Mouse (Mus musculus): ENCODE data around the gene 4930404N11Rik. TPM values are rescaled to one million over a fixed set of nuclear protein-coding genes. Genes with fewer than 3 reads are reported as not detected.

4930404N11Rik gene
- polyA plus RNA-seq, 1 experiment from 2014 or later, result 0.44 TPM

Small RNA genes lying within 50 kb of the gene (microRNA-seq; reads per million reads assigned to microRNA genes)
- not detected for gene Mir6913

Other genes starting within 250 kb of the 4930404N11Rik start
- 10.4 and 10.6 TPM in 2 replicates for gene Zbtb7a, start 230.6 kb downstream of the 4930404N11Rik start, polyA plus RNA-seq (2015; fragmentation: Nextera tagmentation; extraction: Ambion mirVana)
- 54.2 and 57.0 TPM in 2 replicates for gene Pias4, start 197.9 kb downstream of the 4930404N11Rik start, polyA plus RNA-seq (2015; fragmentation: Nextera tagmentation; extraction: Ambion mirVana)
- gene Eef2, start 189.2 kb downstream of the 4930404N11Rik start, polyA plus RNA-seq (2015; fragmentation: Nextera tagmentation; extraction: Ambion mirVana), result 555 and 583 TPM in 2 replicates
- 43.5 and 47.7 TPM in 2 replicates for gene Dapk3, start 182.8 kb downstream of the 4930404N11Rik start, polyA plus RNA-seq (2015; fragmentation: Nextera tagmentation; extraction: Ambion mirVana)
- gene 4930442H23Rik, start 182.0 kb downstream of the 4930404N11Rik start, polyA plus RNA-seq (2015; fragmentation: Nextera tagmentation; extraction: Ambion mirVana), result not detected in 2 replicates
- gene Nmrk2, start 163.8 kb downstream of the 4930404N11Rik start, polyA plus RNA-seq (2015; fragmentation: Nextera tagmentation; extraction: Ambion mirVana), result not detected in 2 replicates
- 44.5 and 54.2 TPM in 2 replicates for gene Atcay, start 135.0 kb downstream of the 4930404N11Rik start, polyA plus RNA-seq (2015; fragmentation: Nextera tagmentation; extraction: Ambion mirVana)
- 9.7 and 10.9 TPM in 2 replicates for gene Zfr2, start 132.7 kb downstream of the 4930404N11Rik start, polyA plus RNA-seq (2015; fragmentation: Nextera tagmentation; extraction: Ambion mirVana)
- 5.6 and 7.4 TPM in 2 replicates for gene Matk, start 112.9 kb downstream of the 4930404N11Rik start, polyA plus RNA-seq (2015; fragmentation: Nextera tagmentation; extraction: Ambion mirVana)
- gene Mrpl54, start 98.9 kb downstream of the 4930404N11Rik start, polyA plus RNA-seq (2015; fragmentation: Nextera tagmentation; extraction: Ambion mirVana), result 134 and 135 TPM in 2 replicates
- gene Apba3, start 98.9 kb downstream of the 4930404N11Rik start, polyA plus RNA-seq (2015; fragmentation: Nextera tagmentation; extraction: Ambion mirVana), result 28.6 and 32.3 TPM in 2 replicates
- gene Tjp3, start 74.2 kb downstream of the 4930404N11Rik start, polyA plus RNA-seq (2015; fragmentation: Nextera tagmentation; extraction: Ambion mirVana), result 6.2 and 7.1 TPM in 2 replicates
- 73.1 and 87.2 TPM in 2 replicates for gene Pip5k1c, start 72.9 kb downstream of the 4930404N11Rik start, polyA plus RNA-seq (2015; fragmentation: Nextera tagmentation; extraction: Ambion mirVana)
- 39.9 and 42.0 TPM in 2 replicates for gene Cactin, start 44.7 kb downstream of the 4930404N11Rik start, polyA plus RNA-seq (2015; fragmentation: Nextera tagmentation; extraction: Ambion mirVana)
- gene Tbxa2r, start 37.1 kb downstream of the 4930404N11Rik start, polyA plus RNA-seq (2015; fragmentation: Nextera tagmentation; extraction: Ambion mirVana), result 2.6 and 3.8 TPM in 2 replicates
- gene Gipc3, start 22.6 kb downstream of the 4930404N11Rik start, polyA plus RNA-seq (2015; fragmentation: Nextera tagmentation; extraction: Ambion mirVana), result not detected in 2 replicates
- gene Hmg20b, start 15.3 kb downstream of the 4930404N11Rik start, polyA plus RNA-seq (2015; fragmentation: Nextera tagmentation; extraction: Ambion mirVana), result 60.6 and 61.1 TPM in 2 replicates
- gene Mfsd12, start 8.3 kb downstream of the 4930404N11Rik start, polyA plus RNA-seq (2015; fragmentation: Nextera tagmentation; extraction: Ambion mirVana), result 6.3 and 6.8 TPM in 2 replicates
- gene Fzr1, start 12.7 kb upstream of the 4930404N11Rik start, polyA plus RNA-seq (2015; fragmentation: Nextera tagmentation; extraction: Ambion mirVana), result 117 and 128 TPM in 2 replicates
- gene Dohh, start 18.6 kb upstream of the 4930404N11Rik start, polyA plus RNA-seq (2015; fragmentation: Nextera tagmentation; extraction: Ambion mirVana), result 76.7 and 87.3 TPM in 2 replicates
- 4.2 and 5.8 TPM in 2 replicates for gene Gm48551, start 18.6 kb upstream of the 4930404N11Rik start, polyA plus RNA-seq (2015; fragmentation: Nextera tagmentation; extraction: Ambion mirVana)
- gene Gm48552, start 23.2 kb upstream of the 4930404N11Rik start, polyA plus RNA-seq (2015; fragmentation: Nextera tagmentation; extraction: Ambion mirVana), result 2.1 and 2.3 TPM in 2 replicates
- 1.8 TPM in 2 replicates for gene Smim24, start 27.2 kb upstream of the 4930404N11Rik start, polyA plus RNA-seq (2015; fragmentation: Nextera tagmentation; extraction: Ambion mirVana)
- 18.5 and 25.2 TPM in 2 replicates for gene Nfic, start 89.8 kb upstream of the 4930404N11Rik start, polyA plus RNA-seq (2015; fragmentation: Nextera tagmentation; extraction: Ambion mirVana)
- gene Celf5, start 116.9 kb upstream of the 4930404N11Rik start, polyA plus RNA-seq (2015; fragmentation: Nextera tagmentation; extraction: Ambion mirVana), result 48.8 and 57.4 TPM in 2 replicates
- gene Ncln, start 130.6 kb upstream of the 4930404N11Rik start, polyA plus RNA-seq (2015; fragmentation: Nextera tagmentation; extraction: Ambion mirVana), result 56.8 and 60.9 TPM in 2 replicates
- gene S1pr4, start 134.3 kb upstream of the 4930404N11Rik start, polyA plus RNA-seq (2015; fragmentation: Nextera tagmentation; extraction: Ambion mirVana), result 0.52 and 0.53 TPM in 2 replicates
- gene Gna15, start 158.4 kb upstream of the 4930404N11Rik start, polyA plus RNA-seq (2015; fragmentation: Nextera tagmentation; extraction: Ambion mirVana), result 0.48 and 0.57 TPM in 2 replicates
- 79.0 and 84.3 TPM in 2 replicates for gene Gna11, start 179.4 kb upstream of the 4930404N11Rik start, polyA plus RNA-seq (2015; fragmentation: Nextera tagmentation; extraction: Ambion mirVana)
- gene Aes, start 193.7 kb upstream of the 4930404N11Rik start, polyA plus RNA-seq (2015; fragmentation: Nextera tagmentation; extraction: Ambion mirVana), result 430 and 502 TPM in 2 replicates
- gene Tle2, start 208.7 kb upstream of the 4930404N11Rik start, polyA plus RNA-seq (2015; fragmentation: Nextera tagmentation; extraction: Ambion mirVana), result 15.1 and 17.7 TPM in 2 replicates
- 1.8 and 4.1 TPM in 2 replicates for gene Tle6, start 235.3 kb upstream of the 4930404N11Rik start, polyA plus RNA-seq (2015; fragmentation: Nextera tagmentation; extraction: Ambion mirVana)
- gene BC025920, start 240.5 kb upstream of the 4930404N11Rik start, polyA plus RNA-seq (2015; fragmentation: Nextera tagmentation; extraction: Ambion mirVana), result 2.0 and 3.7 TPM in 2 replicates

Measured in forebrain, embryonic 13.5 days (tissue).